Mouse (Mus musculus) limb, embryonic 15.5 days (tissue): ENCODE measurements around the gene Olfr1062. TPM values are rescaled to one million over a fixed set of nuclear protein-coding genes. Genes with fewer than 3 reads are reported as not detected.
"Not testable (repeated sequence)": the region's sequence is repeated elsewhere in the genome, so short reads cannot be mapped to it uniquely, and the experiment has no call there.

ENCODE experiments used
- ATAC-seq: fragments of 200-750 bp; cut with Nextera tagmentation; 2 replicates; pipeline ENCODE4 v1.8.0; 2017; ENCODE audit warnings: low read depth, moderate TSS enrichment; ENCODE audit not compliant: insufficient number of reproducible peaks, low FRiP score, low TSS enrichment
- H3K27ac ChIP-seq: fragments of 300-500 bp; sonication (generic); 2 replicates; pipeline ENCODE4 v1.5.1; 2015; ENCODE audit warnings: moderate library complexity, mild to moderate bottlenecking, inconsistent platforms
- H3K27me3 ChIP-seq: fragments of 300-500 bp; sonication (generic); 2 replicates; pipeline ENCODE4 v1.6.1; 2015; ENCODE audit warnings: inconsistent platforms
- H3K36me3 ChIP-seq: fragments of 300-500 bp; sonication (generic); 2 replicates; pipeline ENCODE4 v1.6.1; 2015; ENCODE audit warnings: inconsistent platforms
- H3K4me1 ChIP-seq: fragments of 300-500 bp; sonication (generic); 2 replicates; pipeline ENCODE4 v1.6.1; 2015; ENCODE audit warnings: inconsistent platforms
- H3K4me2 ChIP-seq: fragments of 300-500 bp; sonication (generic); 2 replicates; pipeline ENCODE4 v1.6.1; 2015; ENCODE audit warnings: mild to moderate bottlenecking, inconsistent platforms
- H3K4me3 ChIP-seq: fragments of 300-500 bp; sonication (generic); 2 replicates; pipeline ENCODE4 v1.5.1; 2015; ENCODE audit warnings: mild to moderate bottlenecking, inconsistent platforms
- H3K9ac ChIP-seq: fragments of 300-500 bp; sonication (generic); 2 replicates; pipeline ENCODE4 v1.6.1; 2015; ENCODE audit warnings: inconsistent platforms
- H3K9me3 ChIP-seq: fragments of 300-500 bp; sonication (generic); 2 replicates; pipeline ENCODE4 v1.6.1; 2016; ENCODE audit warnings: inconsistent platforms
- WGBS: fragments of 180-500 bp; shearing (Covaris S2); methylation state at CpG from one replicate; pipeline ENCODE4 v1.1.7; 2015; 5-methylcytosine and 5-hydroxymethylcytosine counted together
- polyA plus RNA-seq: library from polyadenylated mRNA; unstranded; fragments of >200 nt; fragmentation: Nextera tagmentation; extraction: Ambion mirVana; gene quantifications from 2 replicates; pipeline ENCODE4 v1.2.1, GENCODE M21; 2015

Gene Olfr1062
- not detected in 2 replicates for polyA plus RNA-seq

GRCm38 (mm10) chr2:86426649-86427048, at the start of gene Olfr1062:
TSS of gene Olfr1062 (minus strand) at chr2:86426749.
- H3K27me3 ChIP-seq, H3K36me3 ChIP-seq, H3K4me1 ChIP-seq, H3K4me2 ChIP-seq, ATAC-seq, H3K9me3 ChIP-seq, H3K9ac ChIP-seq, H3K4me3 ChIP-seq, H3K27ac ChIP-seq: not testable (repeated sequence)

GRCm38 (mm10) chr2:86464442-86465109, 38.0 kb upstream of the Olfr1062 start:
- H3K27ac ChIP-seq: no peak overlapping the region
- H3K27me3 ChIP-seq: no peaks in the 10 kb centered on the region
- 32% methylated on average over 10 of the region's 10 CpGs for WGBS
- H3K4me1 ChIP-seq: no peaks in the 10 kb centered on the region
- H3K9me3 ChIP-seq: no peaks in the 10 kb centered on the region
- H3K36me3 ChIP-seq: no peaks in the 10 kb centered on the region
- H3K4me2 ChIP-seq: no peak overlapping the region
- ATAC-seq: no peak
- H3K9ac ChIP-seq: no peak overlapping the region
- H3K4me3 ChIP-seq: no peak overlapping the region

- Histone ChIP-seq H3K4me2 (no peak overlapping the region), H3K4me1 (no peaks in the 10 kb centered on the region), H3K36me3 (no peaks in the 10 kb centered on the region), H3K9ac (no peak overlapping the region), H3K4me3 (no peak overlapping the region), H3K27ac (no peak overlapping the region), H3K27me3 (no peaks in the 10 kb centered on the region), H3K9me3 (no peaks in the 10 kb centered on the region)
- WGBS: 85% methylated on average over 1 of the region's 1 CpGs
- no peak for ATAC-seq
These were observed 33.9 kb upstream of the Olfr1062 start for GRCm38 (mm10) chr2:86460434-86460833.

GRCm38 (mm10) chr2:86456169-86456568, 29.6 kb upstream of the Olfr1062 start, which contains the start of gene Olfr1066:
TSS of gene Olfr1066 (minus strand) at chr2:86456269.
- no peak within 1 kb of the TSS for H3K27ac ChIP-seq
- H3K27me3 ChIP-seq: no peaks in the 10 kb centered on the region
- WGBS: 78% methylated on average over 1 of the region's 1 CpGs
- no peak within 1 kb of the TSS for H3K4me2 ChIP-seq
- no peaks in the 10 kb centered on the region for H3K4me1 ChIP-seq
- no peak for ATAC-seq
- H3K4me3 ChIP-seq: no peak within 1 kb of the TSS
- no peak within 1 kb of the TSS for H3K9ac ChIP-seq
- H3K9me3 ChIP-seq: no peaks in the 10 kb centered on the region
- no peaks in the 10 kb centered on the region for H3K36me3 ChIP-seq

- not testable (repeated sequence) for H3K4me2 ChIP-seq, H3K27ac ChIP-seq, H3K36me3 ChIP-seq, ATAC-seq, H3K4me3 ChIP-seq, H3K27me3 ChIP-seq, H3K4me1 ChIP-seq, H3K9me3 ChIP-seq, H3K9ac ChIP-seq
- WGBS: 82% methylated on average over 1 of the region's 1 CpGs
These were observed 23.9 kb upstream of the Olfr1062 start, which contains the start of gene Olfr1065 for GRCm38 (mm10) chr2:86450491-86450890. TSS of gene Olfr1065 (minus strand) at chr2:86450591.

GRCm38 (mm10) chr2:86442101-86442500, 15.6 kb upstream of the Olfr1062 start:
- not testable (repeated sequence) for H3K36me3 ChIP-seq, H3K9ac ChIP-seq, H3K27ac ChIP-seq, H3K27me3 ChIP-seq, H3K4me1 ChIP-seq, H3K9me3 ChIP-seq, H3K4me3 ChIP-seq, ATAC-seq, H3K4me2 ChIP-seq
- WGBS: 70% methylated on average over 1 of the region's 1 CpGs

- not testable (repeated sequence) for H3K4me1 ChIP-seq, H3K4me2 ChIP-seq, H3K27me3 ChIP-seq, H3K4me3 ChIP-seq, H3K27ac ChIP-seq, H3K9ac ChIP-seq, H3K9me3 ChIP-seq, H3K36me3 ChIP-seq, ATAC-seq
- WGBS: 89% methylated on average over 8 of the region's 8 CpGs
These were observed 2.0 kb upstream of the Olfr1062 start for GRCm38 (mm10) chr2:86428511-86428910.

GRCm38 (mm10) chr2:86413950-86414349, 12.6 kb downstream of the Olfr1062 start, which contains the start of gene Olfr1061:
TSS of gene Olfr1061 (minus strand) at chr2:86414050.
- H3K9ac ChIP-seq: no peak within 1 kb of the TSS
- no peaks in the 10 kb centered on the region for H3K4me1 ChIP-seq
- 76% methylated on average over 1 of the region's 1 CpGs for WGBS
- no peak within 1 kb of the TSS for H3K4me2 ChIP-seq
- H3K4me3 ChIP-seq: no peak within 1 kb of the TSS
- H3K27me3 ChIP-seq: no peaks in the 10 kb centered on the region
- no peaks in the 10 kb centered on the region for H3K36me3 ChIP-seq
- H3K9me3 ChIP-seq: no peaks in the 10 kb centered on the region
- H3K27ac ChIP-seq: no peak within 1 kb of the TSS
- ATAC-seq: no peak

GRCm38 (mm10) chr2:86395114-86395513, 31.4 kb downstream of the Olfr1062 start:
- WGBS: 75% methylated on average over 2 of the region's 2 CpGs
- H3K4me2 ChIP-seq: no peak overlapping the region
- H3K36me3 ChIP-seq: no peaks in the 10 kb centered on the region
- no peaks in the 10 kb centered on the region for H3K27me3 ChIP-seq
- no peak overlapping the region for H3K9ac ChIP-seq
- H3K4me1 ChIP-seq: no peaks in the 10 kb centered on the region
- H3K27ac ChIP-seq: no peak overlapping the region
- no peak overlapping the region for H3K4me3 ChIP-seq
- H3K9me3 ChIP-seq: no peaks in the 10 kb centered on the region
- ATAC-seq: no peak

- H3K27ac ChIP-seq, ATAC-seq, H3K9me3 ChIP-seq, H3K9ac ChIP-seq, H3K4me2 ChIP-seq, H3K27me3 ChIP-seq, H3K4me1 ChIP-seq, H3K36me3 ChIP-seq, H3K4me3 ChIP-seq: not testable (repeated sequence)
These were observed 38.1 kb downstream of the Olfr1062 start, which contains the start of gene Olfr1058 for GRCm38 (mm10) chr2:86388461-86388860. TSS of gene Olfr1058 (minus strand) at chr2:86388561.

- Histone ChIP-seq H3K36me3 (no peaks in the 10 kb centered on the region), H3K27me3 (no peaks in the 10 kb centered on the region), H3K4me1 (no peaks in the 10 kb centered on the region), H3K9me3 (no peaks in the 10 kb centered on the region), H3K4me3 (no peak within 1 kb of the TSS), H3K9ac (no peak within 1 kb of the TSS), H3K27ac (no peak within 1 kb of the TSS), H3K4me2 (no peak within 1 kb of the TSS)
- no peak for ATAC-seq
These were observed 48.3 kb downstream of the Olfr1062 start, which contains the start of gene Olfr1057 for GRCm38 (mm10) chr2:86378293-86378692. TSS of gene Olfr1057 (minus strand) at chr2:86378393.
